Mouse (Mus musculus): ENCODE data around the gene C77080.

- TF ChIP-seq CTCF (IDR thresholded peaks at IDR 0.05; ENCODE audit: control insufficient read depth, insufficient read depth, low read length) (no peak), POLR2A (IDR thresholded peaks at IDR 0.05; ENCODE audit: borderline replicate concordance, control insufficient read depth, low read depth, low read length) (no peak)
These were observed 11.0 kb upstream of the C77080 start for GRCm38 (mm10) chr4:129271991-129272755.
